Mouse (Mus musculus) layer of hippocampus, adult 9-11 months (tissue): ENCODE results near the gene Gm20517.

Experiments used
- DNase-seq: peaks from one replicate; pipeline ENCODE4 v3.0.0; 2022

Gene Gm20517

DNA sequence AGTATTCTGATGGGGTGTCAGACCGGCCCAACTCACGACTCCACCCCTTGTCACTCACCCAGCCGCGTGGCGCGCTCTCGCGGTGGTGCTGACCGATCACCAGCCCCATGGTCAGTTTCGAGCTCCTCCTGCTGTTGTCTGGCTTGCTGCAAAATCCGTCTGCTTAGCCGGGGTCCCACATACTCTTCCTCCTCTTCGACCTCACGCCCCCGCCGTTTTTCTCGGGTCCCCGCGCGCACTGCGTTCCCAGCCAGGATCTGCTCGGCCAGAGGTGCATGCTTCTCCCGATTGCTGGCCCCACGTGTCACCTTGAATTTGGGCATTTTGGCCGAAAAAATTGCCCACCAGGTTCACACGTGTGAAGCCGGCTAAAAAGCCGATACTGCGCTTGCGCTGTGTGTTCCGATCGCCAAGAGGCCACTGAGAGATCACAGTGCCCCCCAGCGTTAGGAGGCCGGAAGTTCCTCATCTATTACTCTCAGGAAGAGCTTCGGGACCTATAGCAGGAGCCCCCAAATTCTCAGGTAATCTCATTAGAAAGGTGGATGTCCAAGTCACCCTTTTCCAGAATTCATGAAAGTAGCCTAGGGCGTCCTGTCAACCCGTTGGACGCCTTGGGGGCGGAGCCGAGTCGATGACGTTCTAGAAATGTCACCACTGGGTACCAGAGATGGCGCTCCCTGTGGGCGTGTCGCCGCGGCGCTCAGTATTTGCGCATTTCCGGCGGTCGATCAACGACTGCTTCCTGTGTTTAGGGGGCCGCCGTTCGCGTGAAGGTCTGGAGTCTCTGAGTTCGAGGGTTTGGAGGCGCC, at the start of gene Gm20517, which contains the start of the genes Bysl and Med20:
Gm20517 (plus strand) TSS at position 741 of the 812 bp plus-strand sequence.
Bysl (minus strand) TSS at position 644 of the 812 bp plus-strand sequence.
Med20 (plus strand) TSS at position 734 of the 812 bp plus-strand sequence.
- DNase-seq: peak; percentile 96

DNA sequence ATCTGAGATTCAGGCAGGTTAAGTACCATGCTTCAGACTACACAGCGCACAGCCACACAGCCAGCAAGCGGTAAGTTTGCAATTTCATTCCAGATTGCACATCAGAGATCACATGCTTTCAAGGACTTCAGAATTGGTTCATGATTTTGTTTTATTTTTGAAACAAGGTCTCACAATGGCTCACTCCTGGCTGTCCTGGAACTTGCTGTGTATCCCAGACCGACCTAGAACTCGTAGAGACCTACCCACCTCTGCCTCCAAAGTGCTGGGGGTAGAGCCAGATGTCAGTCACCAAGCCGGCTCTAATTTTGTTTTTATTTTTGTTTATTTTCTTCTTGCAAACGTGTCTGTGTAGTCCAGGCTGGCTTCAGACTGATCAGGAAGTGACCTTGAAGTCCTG, 48.5 kb upstream of the Gm20517 start:
- no peak for DNase-seq

- no peak for DNase-seq
Measured at GRCm38 (mm10) chr17:47564612-47565011, 46.8 kb upstream of the Gm20517 start.

- DNase-seq: no peak
Measured at GRCm38 (mm10) chr17:47566133-47566532, 45.3 kb upstream of the Gm20517 start.

DNA sequence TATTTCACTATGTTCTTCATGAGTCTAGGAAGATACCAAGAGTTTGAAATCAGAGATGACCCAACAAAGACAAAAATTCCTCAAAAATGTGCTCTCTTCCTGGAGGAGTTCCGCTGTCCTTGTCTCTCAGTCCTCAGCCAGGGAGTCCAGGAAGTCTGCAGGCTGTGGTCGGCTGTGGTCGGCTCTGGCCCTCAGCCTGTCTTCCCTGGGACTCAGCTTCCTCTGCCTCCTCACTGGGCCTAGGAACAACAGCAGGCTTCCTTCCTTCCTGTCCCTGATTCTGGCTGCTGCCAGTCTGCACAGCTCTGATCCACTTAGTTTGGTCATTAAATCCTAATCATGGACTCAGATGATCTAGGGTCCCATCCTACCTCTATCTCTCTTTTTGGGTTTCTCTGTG, 44.1 kb upstream of the Gm20517 start:
- DNase-seq: no peak

DNA sequence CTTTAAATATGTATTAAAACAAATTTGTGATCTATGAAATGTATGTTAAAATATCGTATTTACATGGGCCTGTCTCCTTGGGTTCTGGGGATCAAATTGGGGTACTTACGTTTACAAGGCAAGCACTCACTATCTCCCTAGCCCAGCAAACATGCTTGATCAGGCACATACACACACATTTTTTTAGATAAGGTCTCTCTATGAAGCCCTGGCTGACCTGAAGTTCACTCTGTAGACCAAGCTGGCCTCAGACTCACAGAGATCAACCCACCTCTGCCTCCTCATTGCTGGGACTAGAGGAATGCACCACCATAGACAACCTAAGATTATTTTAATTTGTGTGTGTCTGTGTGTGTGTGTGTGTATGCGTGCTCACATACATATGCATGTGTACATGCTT, 43.0 kb upstream of the Gm20517 start:
- no peak for DNase-seq

- no peak for DNase-seq
Measured at GRCm38 (mm10) chr17:47568951-47569527, 42.4 kb upstream of the Gm20517 start.

- no peak for DNase-seq
Measured at GRCm38 (mm10) chr17:47571621-47572020, 39.8 kb upstream of the Gm20517 start.

- no peak for DNase-seq
Measured at GRCm38 (mm10) chr17:47572436-47572835, 39.0 kb upstream of the Gm20517 start.

- no peak for DNase-seq
Measured at GRCm38 (mm10) chr17:47574028-47574427, 37.4 kb upstream of the Gm20517 start.

DNA sequence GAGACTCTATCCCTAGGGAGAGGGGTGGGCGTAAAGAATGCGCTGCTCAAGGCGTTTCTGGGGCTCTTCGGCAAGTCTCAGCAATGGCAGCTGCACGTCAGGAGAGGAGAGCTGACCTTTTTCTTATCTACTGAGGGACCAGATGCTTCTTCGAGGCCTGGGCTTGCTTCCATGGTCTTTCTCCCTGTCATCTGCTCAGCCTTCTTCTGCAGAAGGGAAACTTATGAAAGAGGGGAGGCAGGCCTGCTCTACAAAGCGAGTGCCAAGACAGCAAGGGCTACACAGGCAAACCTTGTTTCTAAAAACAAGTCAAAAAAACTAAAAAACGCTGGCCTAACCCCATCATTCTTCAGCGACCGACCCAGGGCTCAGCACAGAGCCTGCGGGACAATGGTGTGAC, 36.6 kb upstream of the Gm20517 start:
- DNase-seq: no peak

GRCm38 (mm10) chr17:47578655-47579054, 32.7 kb upstream of the Gm20517 start:
- no peak for DNase-seq

DNA sequence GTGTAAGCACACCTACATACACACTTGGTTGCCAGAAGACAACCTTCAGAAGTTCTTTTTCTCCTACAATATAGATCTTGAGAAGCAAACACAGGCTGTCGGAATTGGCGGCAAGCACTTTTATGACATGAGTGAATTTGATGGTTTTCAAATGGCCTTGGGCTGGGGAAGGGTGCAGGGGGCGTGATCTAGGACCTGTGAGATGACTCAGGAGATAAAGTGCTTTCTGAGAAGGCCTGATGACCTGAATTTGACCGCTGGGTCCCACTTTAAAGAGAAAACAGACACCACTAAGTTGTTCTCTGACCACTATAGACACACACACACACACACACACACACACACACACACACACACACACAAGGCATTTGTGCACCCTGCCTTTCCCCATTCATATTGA, 30.4 kb upstream of the Gm20517 start:
- DNase-seq: no peak

DNA sequence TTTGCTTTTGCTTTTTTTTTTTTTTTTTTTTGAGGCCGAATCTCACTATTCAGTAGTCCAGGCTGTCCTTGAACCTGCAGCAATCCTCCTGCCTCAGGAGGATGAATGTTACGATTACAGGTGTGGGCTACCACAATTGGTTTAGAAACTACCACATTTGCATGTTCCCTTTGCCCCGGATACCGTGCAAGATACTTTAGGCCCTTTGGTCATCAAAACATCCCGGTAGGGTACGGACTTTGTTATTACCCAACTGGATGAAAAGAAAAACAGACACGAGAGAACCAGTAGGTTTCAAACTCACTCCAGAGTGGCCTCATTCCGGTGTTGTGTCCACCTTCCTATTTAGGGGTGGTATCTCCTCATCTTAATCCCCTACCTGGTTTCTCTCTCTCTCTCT, 22.9 kb upstream of the Gm20517 start:
- DNase-seq: no peak

DNA sequence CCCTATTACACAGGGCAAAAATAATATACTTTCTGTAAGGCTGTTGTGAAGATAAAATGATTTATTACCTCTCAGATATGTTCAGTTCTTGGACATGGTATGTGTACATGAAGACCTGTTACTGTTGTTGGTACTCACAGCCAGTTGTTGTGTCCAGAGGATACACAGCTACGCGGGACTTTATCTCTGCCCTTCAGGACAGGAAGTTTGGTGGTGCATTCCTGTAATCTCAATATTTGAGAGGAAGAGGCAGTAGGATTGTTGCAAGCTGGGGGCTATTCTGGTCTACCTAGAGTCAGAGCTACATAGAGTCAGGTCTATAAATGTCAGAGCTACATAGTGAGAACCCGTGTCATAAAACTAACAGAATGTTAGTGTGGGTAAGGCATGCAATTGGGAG, 20.3 kb upstream of the Gm20517 start:
- no peak for DNase-seq

DNA sequence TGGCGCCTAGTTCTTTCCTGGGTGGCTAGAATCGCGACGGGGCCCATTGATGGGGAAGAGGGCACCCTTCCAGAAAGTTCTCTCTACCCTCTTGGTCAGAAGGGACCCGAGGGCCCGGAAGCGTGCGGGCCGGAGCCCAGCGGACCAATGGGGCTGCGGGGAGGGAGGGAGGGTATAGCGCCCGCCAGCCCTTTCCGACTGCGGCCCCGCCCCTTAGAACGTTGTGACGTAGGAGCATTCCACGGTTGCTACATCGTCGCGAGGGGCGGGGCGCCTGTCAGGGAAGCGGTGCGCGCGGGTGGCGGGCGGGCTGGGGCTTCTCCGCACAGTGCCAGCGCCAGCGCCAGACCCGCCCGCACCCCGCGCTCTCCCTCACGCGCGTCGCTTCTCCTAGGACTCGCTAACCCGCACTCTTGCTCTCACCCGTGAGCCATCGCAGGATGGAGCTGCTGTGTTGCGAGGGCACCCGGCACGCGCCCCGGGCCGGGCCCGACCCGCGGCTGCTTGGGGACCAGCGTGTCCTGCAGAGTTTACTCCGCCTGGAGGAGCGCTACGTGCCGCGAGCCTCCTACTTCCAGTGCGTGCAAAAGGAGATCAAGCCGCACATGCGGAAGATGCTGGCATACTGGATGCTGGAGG, 18.1 kb upstream of the Gm20517 start:
- DNase-seq: peak; percentile 92

GRCm38 (mm10) chr17:47593854-47594182, 17.6 kb upstream of the Gm20517 start:
- DNase-seq: no peak

DNA sequence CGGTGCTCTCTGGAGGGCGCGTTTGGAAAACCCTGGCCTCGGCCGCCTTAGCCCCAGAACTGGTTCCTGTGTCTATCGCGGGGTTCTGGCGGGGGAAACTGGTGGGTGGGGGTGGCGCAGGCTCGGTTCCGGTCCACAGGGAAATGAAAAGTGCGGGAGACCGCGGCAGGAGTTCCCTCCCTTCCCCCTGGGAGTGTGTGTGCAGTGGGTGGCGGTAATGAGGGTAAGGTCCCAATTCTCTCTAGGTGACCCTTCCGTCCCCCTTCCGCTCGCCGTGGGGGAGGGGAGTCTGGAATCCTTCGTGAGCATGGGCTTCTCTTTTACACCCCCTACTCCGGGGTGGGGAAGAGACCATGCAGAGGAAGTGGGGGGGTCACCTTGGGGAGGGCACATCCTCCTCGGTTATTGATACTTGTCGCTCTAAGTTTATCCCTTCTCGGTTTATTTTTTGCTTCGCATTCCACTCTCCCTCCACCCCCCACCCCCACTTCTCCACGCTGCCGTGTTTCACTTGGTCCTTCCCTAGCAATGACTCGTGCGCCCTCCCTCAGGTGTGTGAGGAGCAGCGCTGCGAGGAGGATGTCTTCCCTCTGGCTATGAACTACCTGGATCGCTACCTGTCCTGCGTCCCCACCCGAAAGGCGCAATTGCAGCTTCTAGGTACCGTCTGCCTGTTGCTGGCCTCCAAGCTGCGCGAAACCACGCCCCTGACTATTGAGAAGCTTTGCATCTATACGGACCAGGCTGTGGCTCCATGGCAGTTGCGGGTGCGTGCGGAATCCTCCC, 17.0 kb upstream of the Gm20517 start:
- no peak for DNase-seq

DNA sequence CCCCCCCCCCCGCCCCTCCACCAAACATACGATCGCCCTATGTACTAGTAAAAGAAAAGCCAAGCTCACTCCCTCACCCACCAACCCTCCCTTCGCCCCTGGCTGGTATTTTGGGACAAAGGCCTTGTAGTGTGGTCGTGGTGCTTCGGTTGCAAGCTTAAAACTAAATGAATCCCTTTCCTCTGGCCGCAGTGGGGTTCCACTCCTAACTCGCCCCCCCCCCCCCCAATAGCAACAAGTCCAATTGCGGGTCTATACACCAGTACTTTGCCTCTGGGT, 16.5 kb upstream of the Gm20517 start:
- no peak for DNase-seq

DNA sequence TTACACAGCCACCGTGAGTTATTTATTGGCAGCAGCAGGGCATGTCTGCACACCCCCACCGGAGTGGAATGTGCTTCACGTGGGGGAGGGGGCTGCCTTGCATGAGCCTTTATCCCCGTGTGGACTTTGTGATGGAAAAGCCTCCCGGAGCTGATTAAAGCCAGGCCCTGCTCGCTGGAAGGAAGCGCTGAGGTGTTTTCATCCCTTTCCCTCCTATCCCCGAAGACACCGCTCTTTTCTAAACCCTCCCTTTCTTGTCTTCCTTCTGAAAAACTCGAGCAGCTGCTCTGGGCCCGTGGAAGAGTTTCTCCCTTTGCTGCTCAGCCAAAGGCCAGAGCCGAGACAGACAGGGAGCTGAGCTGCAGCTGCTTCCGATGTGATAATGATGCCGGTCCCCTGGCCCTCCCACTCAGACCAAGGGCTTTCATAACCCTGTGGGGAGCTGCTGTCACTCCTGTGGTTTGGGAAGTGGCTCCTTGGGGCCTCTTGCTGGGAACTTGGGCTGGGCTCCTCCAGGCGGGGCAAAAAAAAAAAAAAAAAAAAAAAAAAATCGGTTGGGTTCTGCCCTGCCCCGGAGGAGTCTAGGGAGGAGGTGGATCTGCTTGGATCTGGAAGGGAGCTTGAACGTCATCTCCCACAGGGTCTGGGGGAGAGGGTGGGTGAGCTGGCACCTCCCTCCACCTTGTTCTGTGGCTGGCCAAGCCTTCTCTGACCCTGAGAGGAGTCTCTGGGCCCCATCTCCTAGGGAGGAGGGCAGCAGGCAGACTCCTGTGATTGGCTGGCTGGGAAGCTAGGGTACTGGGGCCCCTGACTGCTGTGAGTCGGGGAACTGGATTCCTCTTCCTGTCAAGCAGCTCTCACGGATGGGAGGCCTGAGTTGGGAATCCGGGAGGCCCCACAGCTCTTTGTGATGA, 15.9 kb upstream of the Gm20517 start:
- DNase-seq: no peak

GRCm38 (mm10) chr17:47596162-47596838, 15.1 kb upstream of the Gm20517 start:
- DNase-seq: no peak

- no peak for DNase-seq
Measured at GRCm38 (mm10) chr17:47596839-47597164, 14.6 kb upstream of the Gm20517 start.
